Mouse (Mus musculus) megakaryocyte, embryonic 14.5 days (primary cell): ENCODE results near the gene Cmas.

ENCODE experiments used
- FLI1 ChIP-seq: IDR thresholded peaks from 2 replicates; pipeline ENCODE4 v1.6.1; 2012; ENCODE audit warnings: low read length, inconsistent platforms, mixed read lengths
- GATA1 ChIP-seq: IDR thresholded peaks from 3 replicates; pipeline ENCODE4 v1.6.1; 2012; ENCODE audit warnings: mixed read lengths, low read length, inconsistent platforms, borderline replicate concordance

DNA sequence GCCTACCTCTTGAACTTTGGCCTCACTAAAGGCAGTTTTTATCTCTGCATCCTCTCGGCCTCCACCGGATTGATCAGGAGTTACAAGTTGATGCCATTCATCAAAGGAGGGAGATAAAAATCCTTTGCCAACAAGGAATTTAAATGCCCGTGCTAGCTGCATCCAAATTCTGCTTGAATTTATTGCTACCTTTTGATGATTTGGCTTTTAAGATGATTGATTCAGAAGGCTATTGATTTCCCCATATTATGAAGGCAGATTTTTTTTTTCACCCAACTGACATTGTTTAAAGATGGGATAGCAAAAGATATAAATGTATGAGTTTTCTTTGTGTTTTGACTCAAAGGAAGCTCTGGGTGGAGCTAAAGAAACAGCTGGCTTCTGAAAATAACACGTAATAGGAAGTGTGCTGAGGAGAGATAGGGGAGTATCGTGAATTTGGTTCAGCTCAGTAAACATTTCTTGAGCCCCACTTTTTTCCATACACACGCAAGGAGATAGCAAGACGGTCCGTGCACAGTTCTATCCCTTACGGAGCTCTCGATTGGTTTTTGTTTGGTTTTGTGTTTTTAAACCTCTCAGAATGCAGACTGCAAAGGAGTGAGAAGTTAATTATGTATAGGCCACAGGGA is 964 bp downstream of the Cmas start:
- TF ChIP-seq GATA1 (peak; percentile 97), FLI1 (peak; percentile 46; the same call in 1 of the 2 replicates)
